Mouse (Mus musculus): ENCODE results near the gene Dgkb. TPM values are rescaled to one million over a fixed set of nuclear protein-coding genes. Genes with fewer than 3 reads are reported as not detected.

The Dgkb gene
- total and polyA plus RNA-seq, 3 experiments, result not detected

DNA sequence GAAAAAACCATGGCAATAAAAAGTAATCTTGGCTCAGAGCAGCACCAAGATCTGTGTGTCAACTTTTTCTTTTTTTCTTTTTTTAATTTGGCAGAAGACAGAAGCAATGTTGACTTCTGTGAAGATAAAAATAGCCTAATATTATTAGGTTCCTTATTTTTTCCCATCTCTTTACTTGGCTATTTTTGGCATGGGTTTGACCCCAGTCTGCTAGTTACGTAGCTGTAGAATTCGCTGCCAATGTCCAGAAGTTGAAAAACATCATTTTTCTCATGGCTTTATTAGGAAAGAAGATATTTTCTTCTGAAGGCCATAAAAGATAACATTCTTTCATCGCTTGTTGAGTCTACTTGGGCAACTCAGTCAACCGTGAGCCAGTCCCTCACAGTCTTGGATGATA lies 200.1 kb downstream of the Dgkb start:
- in situ Hi-C loops (cut with MboI; ENCODE audit: low pct_ligation_motif_present, low pct_unique_long_range_greater_than_20kb, low sequenced_read_pairs), result no loop called here
- Histone ChIP-seq H3K4me3 (replicated peaks in 1 of 3; ENCODE audit: low read depth in 2 of 3, low read length in 2 of 3, poor library complexity in 1 of 3) (no peak overlapping the region), H3K36me3 (replicated peaks in 1 of 2; ENCODE audit: control insufficient read depth in 1 of 2, insufficient read depth in 1 of 2, low read length in 1 of 2) (no peaks in the 10 kb centered on the region), H3K27ac (ENCODE audit: insufficient read depth, low read depth) (no peak overlapping the region), H3K4me1 (ENCODE audit: control insufficient read depth in 1 of 2, insufficient read depth in 2 of 2) (no peaks in the 10 kb centered on the region), H3K9ac (ENCODE audit: insufficient read depth, low read depth) (no peak overlapping the region), H3K79me2 (replicated peaks; ENCODE audit: control insufficient read depth, extremely low read depth, insufficient read depth, poor library complexity, severe bottlenecking) (no peaks in the 10 kb centered on the region), H3K9me3 (replicated peaks; ENCODE audit: low read length) (no peaks in the 10 kb centered on the region), H3K4me2 (ENCODE audit: insufficient read depth, low read depth, poor library complexity, severe bottlenecking) (no peak overlapping the region), H3K27me3 (replicated peaks) (no peaks in the 10 kb centered on the region)
- TF ChIP-seq MAZ (IDR thresholded peaks at IDR 0.05; ENCODE audit: low read depth, low read length), result no peak
- TF ChIP-seq EP300 (IDR thresholded peaks at IDR 0.05; ENCODE audit: low read length), result no peak
- TF ChIP-seq RAD21 (IDR thresholded peaks at IDR 0.05; ENCODE audit: low read depth, low read length), result no peak
- no peak for TF ChIP-seq BHLHE40 (IDR thresholded peaks at IDR 0.05; ENCODE audit: low read depth, low read length)
- TF ChIP-seq HCFC1 (IDR thresholded peaks at IDR 0.05; ENCODE audit: low read depth, low read length), result no peak
- TF ChIP-seq POLR2A (IDR thresholded peaks at IDR 0.05; ENCODE audit: low read depth, low read length), result no peak
- no peak for TF ChIP-seq NRF1 (IDR thresholded peaks at IDR 0.05; ENCODE audit: low read depth, low read length)
- TF ChIP-seq RCOR1 (conservative IDR thresholded peaks at IDR 0.05; ENCODE audit: low read depth, low read length), result no peak
- TF ChIP-seq MYC (IDR thresholded peaks at IDR 0.05; ENCODE audit: low read depth, low read length), result no peak
- TF ChIP-seq UBTF (IDR thresholded peaks at IDR 0.05; ENCODE audit: low read depth, low read length), result no peak
- TF ChIP-seq TCF12 (IDR thresholded peaks at IDR 0.05; ENCODE audit: low read depth, low read length), result no peak
- no peak for TF ChIP-seq ZNF384 (IDR thresholded peaks at IDR 0.05; ENCODE audit: low read depth, low read length)
- no peak for TF ChIP-seq NELFE (IDR thresholded peaks at IDR 0.05; ENCODE audit: low read depth, low read length)
- no peak for TF ChIP-seq SMC3 (IDR thresholded peaks at IDR 0.05; ENCODE audit: low read depth, low read length)
- TF ChIP-seq POLR2AphosphoS2 (IDR thresholded peaks at IDR 0.05; ENCODE audit: low read depth, low read length), result no peak
- TF ChIP-seq ELF1 (IDR thresholded peaks at IDR 0.05; ENCODE audit: low read depth, low read length), result no peak
- TF ChIP-seq IRF4 (IDR thresholded peaks at IDR 0.05; ENCODE audit: low read depth, low read length), result no peak
- TF ChIP-seq MAFK (IDR thresholded peaks at IDR 0.05; ENCODE audit: insufficient replicate concordance, low read length), result no peak
- TF ChIP-seq ZKSCAN1 (IDR thresholded peaks at IDR 0.05; ENCODE audit: borderline replicate concordance, low read depth, low read length), result no peak
- no peak for DNase-seq (ENCODE audit: extremely low read depth)
- dilution Hi-C loops (cut with MboI; ENCODE audit: extremely low pct_ligation_motif_present, extremely low pct_unique_long_range_greater_than_20kb, low sequenced_read_pairs), result no loop called here

- dilution Hi-C loops (cut with MboI; ENCODE audit: extremely low pct_ligation_motif_present, extremely low pct_unique_long_range_greater_than_20kb, low sequenced_read_pairs) (no loop called here), in situ Hi-C loops (cut with MboI; ENCODE audit: low pct_ligation_motif_present, low pct_unique_long_range_greater_than_20kb, low sequenced_read_pairs) (no loop called here)
- TF ChIP-seq ZNF384 (IDR thresholded peaks at IDR 0.05; ENCODE audit: low read depth, low read length) (no peak), CHD1 (IDR thresholded peaks at IDR 0.05; ENCODE audit: low read depth, low read length) (no peak), CTCF (conservative IDR thresholded peaks at IDR 0.05 in 1 of 2, IDR thresholded peaks at IDR 0.05 in 1 of 2; ENCODE audit: low read depth in 2 of 2, low read length in 2 of 2) (no peak), TCF12 (IDR thresholded peaks at IDR 0.05; ENCODE audit: low read depth, low read length) (no peak), NRF1 (IDR thresholded peaks at IDR 0.05; ENCODE audit: low read depth, low read length) (no peak), MXI1 (IDR thresholded peaks at IDR 0.05; ENCODE audit: low read depth, low read length) (no peak), USF1 (IDR thresholded peaks at IDR 0.05; ENCODE audit: low read depth, low read length) (no peak), UBTF (IDR thresholded peaks at IDR 0.05; ENCODE audit: low read depth, low read length) (no peak), SMC3 (IDR thresholded peaks at IDR 0.05; ENCODE audit: low read depth, low read length) (no peak), RCOR1 (conservative IDR thresholded peaks at IDR 0.05; ENCODE audit: low read depth, low read length) (no peak), ELF1 (IDR thresholded peaks at IDR 0.05; ENCODE audit: low read depth, low read length) (no peak), PAX5 (IDR thresholded peaks at IDR 0.05; ENCODE audit: low read length) (no peak), TBP (conservative IDR thresholded peaks at IDR 0.05; ENCODE audit: low read depth, low read length) (no peak), ZKSCAN1 (IDR thresholded peaks at IDR 0.05; ENCODE audit: borderline replicate concordance, low read depth, low read length) (no peak), KAT2A (IDR thresholded peaks at IDR 0.05; ENCODE audit: insufficient replicate concordance, low read length) (no peak)
- Histone ChIP-seq H3K27ac (ENCODE audit: insufficient read depth, low read depth) (no peak overlapping the region), H3K4me2 (ENCODE audit: insufficient read depth, low read depth, poor library complexity, severe bottlenecking) (no peak overlapping the region), H3K27me3 (replicated peaks) (no peaks in the 10 kb centered on the region), H3K79me2 (replicated peaks; ENCODE audit: control insufficient read depth, extremely low read depth, insufficient read depth, poor library complexity, severe bottlenecking) (no peaks in the 10 kb centered on the region), H3K36me3 (replicated peaks in 1 of 2; ENCODE audit: control insufficient read depth in 1 of 2, insufficient read depth in 1 of 2, low read length in 1 of 2) (no peaks in the 10 kb centered on the region), H3K4me3 (replicated peaks in 1 of 3; ENCODE audit: low read depth in 2 of 3, low read length in 2 of 3, poor library complexity in 1 of 3) (no peak overlapping the region), H3K9ac (ENCODE audit: insufficient read depth, low read depth) (no peak overlapping the region), H3K4me1 (ENCODE audit: control insufficient read depth in 1 of 2, insufficient read depth in 2 of 2) (no peaks in the 10 kb centered on the region), H3K9me3 (replicated peaks; ENCODE audit: low read length) (no peaks in the 10 kb centered on the region)
- no peak for DNase-seq (ENCODE audit: extremely low read depth)
Measured at GRCm38 (mm10) chr12:38047256-38047655, 229.7 kb downstream of the Dgkb start.
